Mouse (Mus musculus) liver, adult 2 months (tissue): ENCODE results near the gene Klhdc1.

Source experiments
- CTCF ChIP-seq: fragments of 200-500 bp; IDR thresholded peaks from 2 replicates; pipeline ENCODE4 v1.5.1; 2011; ENCODE audit warnings: low read depth, low read length, control low read depth
- POLR2A ChIP-seq: fragments of 200-500 bp; IDR thresholded peaks from 2 replicates; pipeline ENCODE4 v1.6.1; 2011; ENCODE audit warnings: low read length, control low read depth; ENCODE audit not compliant: insufficient read depth; ENCODE audit errors: extremely low read depth

GRCm38 (mm10) chr12:69304051-69304450 is 63.1 kb downstream of the Klhdc1 start:
- TF ChIP-seq CTCF (no peak), POLR2A (no peak)
